Mouse (Mus musculus) midbrain, embryonic 16.5 days (tissue): ENCODE data around the gene Zfp654. TPM values are rescaled to one million over a fixed set of nuclear protein-coding genes. Genes with fewer than 3 reads are reported as not detected.

Source experiments
- ATAC-seq: fragments of 200-750 bp; cut with Nextera tagmentation; 2 replicates; pipeline ENCODE4 v1.8.0; 2017; ENCODE audit warnings: moderate TSS enrichment
- H3K27ac ChIP-seq: fragments of 300-500 bp; sonication (generic); 2 replicates; pipeline ENCODE4 v1.5.1; 2014; ENCODE audit warnings: mild to moderate bottlenecking, low read length, mixed read lengths
- H3K27me3 ChIP-seq: fragments of 300-500 bp; sonication (generic); 2 replicates; pipeline ENCODE4 v1.6.1; 2014; ENCODE audit warnings: low read depth, low read length, mixed read lengths; ENCODE audit not compliant: control insufficient read depth, insufficient read depth
- H3K36me3 ChIP-seq: fragments of 300-500 bp; sonication (generic); 2 replicates; pipeline ENCODE4 v1.6.1; 2014; ENCODE audit warnings: mild to moderate bottlenecking, low read length, moderate library complexity, mixed read lengths; ENCODE audit not compliant: control insufficient read depth, insufficient read depth
- H3K4me1 ChIP-seq: fragments of 300-500 bp; sonication (generic); 2 replicates; pipeline ENCODE4 v1.6.1; 2014; ENCODE audit warnings: mild to moderate bottlenecking, low read length, mixed read lengths; ENCODE audit not compliant: control insufficient read depth, insufficient read depth
- H3K4me2 ChIP-seq: fragments of 300-500 bp; sonication (generic); 2 replicates; pipeline ENCODE4 v1.6.1; 2014; ENCODE audit warnings: mild to moderate bottlenecking, low read length, mixed read lengths
- H3K4me3 ChIP-seq: fragments of 300-500 bp; sonication (generic); 2 replicates; pipeline ENCODE4 v1.5.1; 2014; ENCODE audit warnings: low read depth, mild to moderate bottlenecking, low read length, moderate library complexity, mixed read lengths
- H3K9ac ChIP-seq: fragments of 300-500 bp; sonication (generic); 2 replicates; pipeline ENCODE4 v1.6.1; 2014; ENCODE audit warnings: low read depth, low read length, mixed read lengths
- H3K9me3 ChIP-seq: fragments of 300-500 bp; sonication (generic); replicated peaks from 2 replicates; pipeline ENCODE4 v1.6.1; 2014; ENCODE audit warnings: mild to moderate bottlenecking, low read length, mixed read lengths; ENCODE audit not compliant: control insufficient read depth, poor library complexity, severe bottlenecking
- WGBS: fragments of 180-500 bp; shearing (Covaris S2); extraction: QIAGEN DNeasy Blood & Tissue Kit; methylation state at CpG from one replicate; pipeline ENCODE4 v1.1.7; 2014; 5-methylcytosine and 5-hydroxymethylcytosine counted together
- polyA plus RNA-seq: library from polyadenylated mRNA; unstranded; fragments of >200 nt; fragmentation: Nextera tagmentation; extraction: Ambion mirVana; gene quantifications from 2 replicates; pipeline ENCODE4 v1.2.1, GENCODE M21; 2015

The Zfp654 gene
- polyA plus RNA-seq, 1 experiment from 2014 or later = 5.9 TPM

DNA sequence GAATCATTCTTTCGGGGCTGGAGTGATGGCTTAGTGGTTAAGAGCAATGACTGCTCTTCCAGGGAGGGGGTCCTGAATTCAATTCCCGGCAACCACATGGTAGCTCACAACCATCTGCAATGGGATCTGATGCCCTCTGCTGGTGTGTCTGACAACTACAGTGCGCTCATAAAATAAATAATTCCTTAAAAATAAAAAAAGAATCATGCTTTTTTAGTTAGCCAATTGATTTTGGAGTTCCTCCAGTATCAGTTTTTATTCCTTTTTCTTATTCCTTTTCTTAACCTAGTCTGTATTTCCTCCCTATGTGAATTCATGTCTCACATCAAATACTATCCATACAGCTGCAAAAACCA is 9.1 kb downstream of the Zfp654 start:
- WGBS = 97% methylated on average over 3 of the region's 3 CpGs
- Histone ChIP-seq H3K36me3 (no peaks in the 10 kb centered on the region), H3K9me3 (no peaks in the 10 kb centered on the region), H3K4me2 (no peak overlapping the region), H3K4me3 (no peak overlapping the region), H3K27ac (no peak overlapping the region), H3K4me1 (no peaks in the 10 kb centered on the region), H3K9ac (no peak overlapping the region), H3K27me3 (no peaks in the 10 kb centered on the region)
- ATAC-seq = no peak

DNA sequence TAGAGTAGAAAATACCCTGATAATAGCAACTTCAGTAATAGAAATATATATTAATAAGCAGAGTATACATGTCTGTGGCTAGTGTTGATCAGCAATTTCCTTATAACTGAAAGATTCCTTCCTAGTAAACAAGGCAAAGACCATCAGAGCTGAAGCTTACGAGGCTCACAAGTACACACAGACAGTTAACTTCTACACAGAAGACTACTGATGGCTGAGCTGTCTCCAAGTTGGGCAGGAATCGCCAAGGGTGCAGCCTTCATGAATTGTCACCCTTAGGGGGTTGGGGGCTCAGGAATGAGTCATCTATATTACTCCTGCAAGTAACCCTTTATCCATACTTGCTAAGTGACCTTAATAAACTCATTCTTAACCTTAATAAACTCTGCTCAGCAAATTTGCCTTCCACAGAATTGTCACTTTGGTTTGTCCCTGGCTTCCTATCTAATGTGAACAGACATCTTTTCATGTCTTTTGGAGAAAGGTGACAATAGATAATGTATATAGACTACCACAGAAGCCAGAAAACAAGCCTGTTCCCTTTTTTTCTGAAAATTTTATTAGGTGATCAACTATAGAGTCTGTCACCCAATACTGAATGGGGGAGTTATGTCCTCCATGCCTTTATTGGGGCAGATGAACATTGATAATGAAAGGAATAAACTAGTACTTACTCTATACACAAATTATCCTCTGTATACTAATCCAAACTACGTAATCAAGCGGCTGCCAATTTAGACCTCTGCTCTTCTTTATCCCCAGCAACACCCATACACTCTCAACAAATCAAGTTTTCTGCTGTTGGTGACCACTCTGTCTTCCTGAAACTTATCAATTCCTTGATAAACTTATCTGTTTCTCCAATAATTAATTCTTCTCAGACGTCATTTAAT is 9.7 kb downstream of the Zfp654 start:
- Histone ChIP-seq H3K36me3 (no peaks in the 10 kb centered on the region), H3K27me3 (no peaks in the 10 kb centered on the region), H3K27ac (no peak overlapping the region), H3K9me3 (no peaks in the 10 kb centered on the region), H3K9ac (no peak overlapping the region), H3K4me3 (no peak overlapping the region), H3K4me2 (no peak overlapping the region), H3K4me1 (no peaks in the 10 kb centered on the region)
- ATAC-seq = no peak
- WGBS = 92% methylated on average over 5 of the region's 5 CpGs

DNA sequence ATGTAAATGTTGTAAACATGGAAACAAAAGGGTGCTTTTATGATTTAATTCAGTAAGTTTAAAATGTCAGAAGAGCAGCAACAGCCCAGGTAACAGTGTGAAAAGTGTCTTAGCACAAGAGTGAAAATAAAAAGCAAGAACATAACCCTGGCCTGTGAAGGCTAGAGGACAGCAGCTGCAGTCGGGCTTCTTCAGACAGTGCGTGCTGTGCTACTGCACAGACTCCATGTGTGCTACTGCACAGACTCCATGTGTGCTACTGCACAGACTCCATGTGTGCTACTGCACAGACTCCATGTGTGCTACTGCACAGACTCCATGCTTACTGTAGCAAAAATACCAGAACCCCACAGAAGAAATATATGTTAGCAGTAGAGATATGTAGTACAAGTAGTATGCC is 14.7 kb downstream of the Zfp654 start:
- Histone ChIP-seq H3K27me3 (no peaks in the 10 kb centered on the region), H3K4me3 (no peak overlapping the region), H3K9ac (no peak overlapping the region), H3K36me3 (no peaks in the 10 kb centered on the region), H3K4me1 (no peaks in the 10 kb centered on the region), H3K27ac (no peak overlapping the region), H3K4me2 (no peak overlapping the region), H3K9me3 (no peaks in the 10 kb centered on the region)
- no peak for ATAC-seq
- WGBS = 92% methylated on average over 2 of the region's 2 CpGs

DNA sequence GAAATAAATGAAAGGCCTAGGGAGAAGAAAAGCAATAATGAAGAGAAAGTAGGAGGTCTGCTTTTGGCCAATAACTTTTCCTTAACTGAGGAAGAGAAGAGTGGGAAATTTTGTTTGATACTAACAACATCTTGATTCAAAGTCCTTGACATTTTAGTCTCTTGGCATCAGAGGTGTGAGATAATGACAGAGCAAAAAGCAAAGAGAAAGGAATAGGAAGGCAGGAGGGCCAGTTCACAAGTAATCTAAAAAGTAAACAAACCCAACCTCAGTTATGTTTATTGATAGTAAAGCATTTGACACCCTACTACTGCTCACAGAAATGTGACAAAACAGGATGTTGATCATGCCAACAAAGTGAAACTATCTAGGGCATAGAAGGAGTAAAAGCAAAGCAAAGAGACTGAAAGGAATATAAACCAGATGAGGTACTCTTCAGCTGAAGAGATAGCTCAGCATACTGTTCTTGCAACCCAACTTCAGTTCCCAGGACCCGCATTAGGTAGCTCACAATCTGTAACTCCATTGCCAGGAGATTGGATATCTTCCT is 15.4 kb downstream of the Zfp654 start:
- WGBS = 100% methylated on average over 1 of the region's 1 CpGs
- no peak overlapping the region for H3K27ac ChIP-seq
- H3K36me3 ChIP-seq = no peaks in the 10 kb centered on the region
- ATAC-seq = no peak
- H3K4me3 ChIP-seq = no peak overlapping the region
- H3K9me3 ChIP-seq = no peaks in the 10 kb centered on the region
- no peaks in the 10 kb centered on the region for H3K4me1 ChIP-seq
- no peak overlapping the region for H3K9ac ChIP-seq
- no peaks in the 10 kb centered on the region for H3K27me3 ChIP-seq
- H3K4me2 ChIP-seq = no peak overlapping the region

DNA sequence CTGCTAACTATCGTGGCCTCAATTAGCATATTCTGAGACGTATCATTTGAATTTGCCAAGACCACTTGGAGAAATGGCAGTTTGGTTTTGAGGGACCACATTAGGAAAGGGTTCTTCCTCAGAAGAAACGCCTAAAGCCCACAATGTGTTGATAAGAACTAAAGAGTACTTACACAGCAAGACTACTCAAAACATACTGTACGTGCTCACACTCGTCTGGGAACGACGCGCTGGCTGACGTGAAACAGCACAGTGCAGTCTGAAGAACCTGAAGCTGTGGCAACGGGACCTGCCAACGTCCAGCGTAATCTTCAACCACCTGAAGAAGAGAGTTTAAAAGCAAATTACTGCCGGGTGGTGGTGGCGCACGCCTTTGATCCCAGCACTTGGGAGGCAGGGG is 21.2 kb downstream of the Zfp654 start:
- Histone ChIP-seq H3K9ac (no peak overlapping the region), H3K4me2 (no peak overlapping the region), H3K27ac (no peak overlapping the region), H3K27me3 (no peaks in the 10 kb centered on the region), H3K36me3 (no peaks in the 10 kb centered on the region; the same call in 1 of the 2 replicates), H3K4me3 (no peak overlapping the region), H3K9me3 (no peaks in the 10 kb centered on the region), H3K4me1 (no peaks in the 10 kb centered on the region)
- ATAC-seq = no peak
- 96% methylated on average over 15 of the region's 15 CpGs for WGBS

DNA sequence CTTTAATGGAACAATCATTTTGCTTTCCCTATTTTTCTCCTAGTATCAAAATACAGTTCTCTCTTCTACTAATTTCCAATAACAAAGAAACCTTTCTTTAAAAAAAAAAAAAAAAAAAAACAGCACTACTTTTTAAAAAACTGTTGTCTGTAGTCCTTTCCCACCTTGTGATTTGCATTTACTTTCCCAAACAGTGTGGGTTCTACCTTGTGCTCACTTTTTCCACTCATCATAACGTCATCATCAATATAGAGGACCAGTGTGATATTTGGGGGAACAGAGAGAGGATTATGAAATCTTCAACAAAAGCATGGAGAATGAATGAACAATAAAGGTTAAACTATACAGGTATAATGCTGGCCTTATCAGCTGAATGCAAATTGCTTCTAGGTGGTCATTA is 27.0 kb downstream of the Zfp654 start:
- Histone ChIP-seq H3K4me2 (no peak overlapping the region), H3K36me3 (no peaks in the 10 kb centered on the region; the same call in 1 of the 2 replicates), H3K27me3 (no peaks in the 10 kb centered on the region), H3K9me3 (no peaks in the 10 kb centered on the region), H3K27ac (no peak overlapping the region), H3K9ac (no peak overlapping the region), H3K4me3 (no peak overlapping the region), H3K4me1 (no peaks in the 10 kb centered on the region)
- 88% methylated on average over 1 of the region's 1 CpGs for WGBS
- no peak for ATAC-seq

DNA sequence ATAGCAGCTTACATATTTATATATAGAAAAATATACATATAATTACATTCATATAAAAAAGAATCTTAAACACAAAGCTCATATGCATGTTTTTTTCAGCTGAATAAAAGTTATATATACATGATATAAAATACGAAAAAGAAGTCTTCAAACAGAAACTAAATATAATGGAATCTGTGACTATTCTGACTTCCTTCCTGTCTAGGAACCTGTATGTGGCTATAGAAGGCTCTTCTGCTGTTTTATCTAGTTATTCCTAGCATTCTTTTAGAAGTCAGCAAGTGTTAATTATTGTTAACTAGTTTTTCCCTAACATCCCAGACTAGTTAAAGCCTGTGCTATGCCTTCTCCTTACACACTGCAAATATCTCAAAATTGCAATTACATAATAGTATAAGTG is 27.6 kb downstream of the Zfp654 start:
- no peaks in the 10 kb centered on the region for H3K4me1 ChIP-seq
- no peak overlapping the region for H3K4me2 ChIP-seq
- no peaks in the 10 kb centered on the region for H3K27me3 ChIP-seq
- no peaks in the 10 kb centered on the region for H3K9me3 ChIP-seq
- H3K4me3 ChIP-seq = no peak overlapping the region
- H3K9ac ChIP-seq = no peak overlapping the region
- ATAC-seq = no peak
- no peak overlapping the region for H3K27ac ChIP-seq
- WGBS = 96% methylated on average over 1 of the region's 1 CpGs
- no peaks in the 10 kb centered on the region; the same call in 1 of the 2 replicates for H3K36me3 ChIP-seq

DNA sequence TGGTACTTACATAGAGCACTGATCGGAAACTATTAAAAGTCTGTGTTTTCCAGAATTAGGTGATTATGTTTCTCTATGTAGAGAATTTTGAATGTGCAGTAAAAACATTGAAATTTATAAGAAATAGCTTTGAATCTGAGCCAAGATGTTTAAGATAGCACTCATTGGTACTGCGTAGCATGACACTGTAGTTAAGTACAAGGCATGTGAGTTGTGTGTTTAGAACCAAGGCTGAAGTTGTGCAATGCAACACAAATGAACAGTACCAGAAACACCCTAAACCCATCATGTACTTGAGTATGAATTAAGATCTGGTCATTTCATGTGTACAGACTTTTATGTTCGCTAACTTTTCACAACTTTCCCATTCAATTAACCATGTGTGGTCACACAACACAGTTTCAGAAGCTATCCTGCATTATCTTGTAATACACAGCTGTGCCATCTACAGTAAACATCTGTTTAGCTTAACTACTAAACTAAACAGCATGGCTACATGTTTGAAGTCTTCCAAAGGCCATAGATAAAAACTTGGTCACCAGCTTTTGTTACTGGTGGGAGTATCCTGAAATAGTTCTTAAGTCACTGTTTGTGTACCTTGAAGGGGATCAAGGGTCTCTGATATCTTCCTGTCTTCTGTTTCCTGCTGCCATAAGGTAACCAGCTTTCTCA is 34.2 kb downstream of the Zfp654 start:
- no peak overlapping the region for H3K9ac ChIP-seq
- H3K4me2 ChIP-seq = no peak overlapping the region
- H3K27ac ChIP-seq = no peak overlapping the region
- H3K36me3 ChIP-seq = peaks cover 3% of the 10 kb centered on the region; the same call in 1 of the 2 replicates
- no peaks in the 10 kb centered on the region for H3K27me3 ChIP-seq
- no peaks in the 10 kb centered on the region for H3K4me1 ChIP-seq
- 95% methylated on average over 3 of the region's 3 CpGs for WGBS
- no peak overlapping the region for H3K4me3 ChIP-seq
- no peaks in the 10 kb centered on the region for H3K9me3 ChIP-seq
- ATAC-seq = no peak

DNA sequence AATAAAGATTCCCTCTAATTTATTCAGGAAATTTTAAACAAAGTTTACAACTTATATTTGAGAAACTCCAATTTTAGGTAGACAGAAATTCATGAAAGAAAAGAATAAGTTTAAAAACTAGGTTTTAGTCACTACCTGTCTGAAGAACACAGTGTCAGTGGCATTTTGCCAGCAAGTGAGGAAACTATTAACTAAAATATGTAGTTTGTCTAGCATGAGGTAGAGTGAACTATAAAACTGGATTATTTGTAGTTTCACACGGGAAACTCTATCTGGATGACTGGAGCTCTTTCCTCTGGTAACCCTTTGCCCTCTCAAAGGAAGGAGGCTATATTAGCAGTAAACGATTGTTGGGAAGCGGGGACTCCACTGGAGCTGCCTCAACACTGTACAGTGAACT is 48.4 kb downstream of the Zfp654 start:
- Histone ChIP-seq H3K4me1 (no peaks in the 10 kb centered on the region), H3K27me3 (no peaks in the 10 kb centered on the region), H3K4me2 (no peak overlapping the region), H3K9ac (no peak overlapping the region), H3K27ac (no peak overlapping the region), H3K36me3 (peaks cover 6% of the 10 kb centered on the region), H3K4me3 (no peak overlapping the region), H3K9me3 (0 out of 2 replicates have a peak, but pooled peaks cover 3% of the 10 kb centered on the region)
- ATAC-seq = no peak
- WGBS = 87% methylated on average over 3 of the region's 3 CpGs
